Mouse (Mus musculus) small intestine, adult 2 months (tissue): ENCODE results near the gene Mcur1. TPM values are rescaled to one million over a fixed set of nuclear protein-coding genes. Genes with fewer than 3 reads are reported as not detected.
A peak's percentile ranks its signal among the peaks of the same experiment; 100 is the strongest.

Experiments used
- H3K27ac ChIP-seq: fragments of 200-500 bp; 2 replicates; pipeline ENCODE4 v1.5.1; 2012; ENCODE audit warnings: low read depth, low read length, control low read depth, inconsistent platforms; ENCODE audit not compliant: insufficient read depth
- H3K27me3 ChIP-seq: fragments of 200-500 bp; 2 replicates; pipeline ENCODE4 v1.6.1; 2012; ENCODE audit warnings: mild to moderate bottlenecking, moderate library complexity, low read length, inconsistent platforms; ENCODE audit not compliant: control insufficient read depth, insufficient read depth
- H3K36me3 ChIP-seq: fragments of 200-500 bp; 2 replicates; pipeline ENCODE4 v1.6.1; 2012; ENCODE audit warnings: mild to moderate bottlenecking, low read length, control low read depth, inconsistent platforms; ENCODE audit not compliant: control insufficient read depth, insufficient read depth
- H3K4me1 ChIP-seq: fragments of 200-500 bp; 2 replicates; pipeline ENCODE4 v1.6.1; 2012; ENCODE audit warnings: low read length, inconsistent platforms, mixed read lengths; ENCODE audit not compliant: control insufficient read depth, insufficient read depth, insufficient read length
- H3K4me3 ChIP-seq: fragments of 200-500 bp; 2 replicates; pipeline ENCODE4 v1.5.1; 2012; ENCODE audit warnings: low read depth, mild to moderate bottlenecking, control low read depth, inconsistent platforms, low read length, moderate library complexity
- CTCF ChIP-seq: fragments of 200-500 bp; IDR thresholded peaks from 2 replicates; pipeline ENCODE4 v1.5.1; 2012; ENCODE audit warnings: low read depth, mild to moderate bottlenecking, control low read depth, inconsistent platforms, low read length, moderate library complexity, mixed read lengths; ENCODE audit not compliant: insufficient replicate concordance, insufficient read length; ENCODE audit errors: extremely low read depth
- POLR2A ChIP-seq: fragments of 200-500 bp; IDR thresholded peaks from 2 replicates; pipeline ENCODE4 v1.6.1; 2012; ENCODE audit warnings: low read depth, mild to moderate bottlenecking, control low read depth, inconsistent platforms, low read length, moderate library complexity
- WGBS: fragments of 180-500 bp; shearing (Covaris S2); methylation state at CpG from one replicate; pipeline ENCODE4 v1.1.7; 2018; 5-methylcytosine and 5-hydroxymethylcytosine counted together
- polyA plus RNA-seq: library from polyadenylated mRNA; depleted of rRNA; stranded (reverse); fragments of >200 nt; gene quantifications from 2 replicates; pipeline ENCODE4 v1.2.3, GENCODE M21; 2012

Mcur1 gene
- polyA plus RNA-seq, 1 experiment, result 42.0 TPM

- TF ChIP-seq POLR2A, result no peak
- no peak for TF ChIP-seq CTCF
- H3K4me3 ChIP-seq, result no peak overlapping the region
- no peaks in the 10 kb centered on the region; the same call in 1 of the 2 replicates for H3K4me1 ChIP-seq
- no peaks in the 10 kb centered on the region for H3K36me3 ChIP-seq
- 89% methylated on average over 8 of the region's 8 CpGs for WGBS
- H3K27ac ChIP-seq, result no peak overlapping the region
- H3K27me3 ChIP-seq, result no peaks in the 10 kb centered on the region
Measured at GRCm38 (mm10) chr13:43566184-43566583, 6.2 kb upstream of the Mcur1 start.

DNA sequence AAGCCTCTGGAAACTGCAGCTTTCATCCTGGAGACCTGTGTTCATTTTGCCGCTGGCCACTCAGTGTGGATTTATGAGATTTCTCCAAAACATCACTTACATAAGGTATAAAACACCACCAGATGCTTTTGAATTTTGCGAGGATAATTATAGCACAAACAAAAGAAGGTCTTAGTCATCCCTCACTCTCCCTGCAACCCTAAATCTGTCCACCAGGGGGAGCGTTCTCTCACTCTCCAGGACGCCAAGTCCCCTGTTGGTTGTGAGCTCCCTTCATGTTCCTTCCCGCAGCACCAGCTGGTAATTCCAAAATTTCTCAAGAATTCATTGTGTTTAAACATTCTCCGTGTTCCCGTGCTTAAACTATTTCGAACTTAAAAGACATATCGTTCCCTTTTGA lies 5.4 kb upstream of the Mcur1 start:
- TF ChIP-seq CTCF (peak; percentile 86; the same call in 1 of the 2 replicates), POLR2A (no peak)
- Histone ChIP-seq H3K36me3 (no peaks in the 10 kb centered on the region), H3K27me3 (no peaks in the 10 kb centered on the region), H3K27ac (no peak overlapping the region), H3K4me3 (no peak overlapping the region), H3K4me1 (no peaks in the 10 kb centered on the region; the same call in 1 of the 2 replicates)
- 9% methylated on average over 9 of the region's 9 CpGs for WGBS

DNA sequence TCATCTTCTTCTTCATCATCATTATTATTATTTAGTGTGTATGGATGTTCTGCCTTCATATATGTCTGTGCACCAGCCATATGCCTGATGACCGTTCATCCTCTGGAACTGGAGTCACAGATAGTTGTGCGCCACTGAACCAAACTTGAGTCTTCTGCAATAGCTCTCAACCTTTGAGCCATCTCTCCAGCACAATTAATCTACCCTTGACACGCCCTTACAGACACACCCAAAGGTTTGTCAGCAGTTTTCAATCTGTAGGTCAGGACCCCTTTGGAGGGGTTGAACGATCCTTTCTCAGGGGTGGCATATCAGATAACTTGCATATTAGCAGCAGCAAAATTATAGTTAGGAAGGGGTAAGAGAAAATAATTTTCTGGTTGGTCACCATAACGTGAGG lies 4.7 kb upstream of the Mcur1 start:
- Histone ChIP-seq H3K36me3 (no peaks in the 10 kb centered on the region), H3K4me3 (no peak overlapping the region), H3K27ac (no peak overlapping the region), H3K4me1 (no peaks in the 10 kb centered on the region; the same call in 1 of the 2 replicates), H3K27me3 (no peaks in the 10 kb centered on the region)
- TF ChIP-seq POLR2A, result no peak
- TF ChIP-seq CTCF, result no peak
- 53% methylated on average over 5 of the region's 5 CpGs for WGBS

DNA sequence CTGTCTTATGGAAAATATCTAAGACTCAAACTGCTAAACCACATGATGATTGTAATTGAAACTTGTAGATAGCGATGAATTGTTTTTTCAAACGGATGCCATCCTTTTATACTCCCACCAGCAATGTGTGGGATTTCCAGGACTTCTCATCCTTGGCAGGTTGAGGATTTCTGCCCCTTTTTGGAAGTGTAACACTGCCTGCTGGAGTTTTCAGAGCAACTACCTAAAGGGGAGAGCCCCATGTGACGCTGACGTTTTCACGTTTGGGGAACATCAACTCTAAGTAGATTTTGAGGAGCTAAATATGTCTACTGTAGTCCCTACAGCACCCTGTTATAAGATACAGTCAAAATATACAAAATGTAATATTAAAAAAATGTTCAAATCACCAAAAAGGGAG lies 2.7 kb upstream of the Mcur1 start:
- TF ChIP-seq CTCF (no peak), POLR2A (no peak)
- 92% methylated on average over 5 of the region's 5 CpGs for WGBS
- Histone ChIP-seq H3K4me3 (no peak overlapping the region), H3K27ac (no peak overlapping the region), H3K27me3 (no peaks in the 10 kb centered on the region), H3K36me3 (no peaks in the 10 kb centered on the region), H3K4me1 (peaks cover 7% of the 10 kb centered on the region; the same call in 1 of the 2 replicates)

DNA sequence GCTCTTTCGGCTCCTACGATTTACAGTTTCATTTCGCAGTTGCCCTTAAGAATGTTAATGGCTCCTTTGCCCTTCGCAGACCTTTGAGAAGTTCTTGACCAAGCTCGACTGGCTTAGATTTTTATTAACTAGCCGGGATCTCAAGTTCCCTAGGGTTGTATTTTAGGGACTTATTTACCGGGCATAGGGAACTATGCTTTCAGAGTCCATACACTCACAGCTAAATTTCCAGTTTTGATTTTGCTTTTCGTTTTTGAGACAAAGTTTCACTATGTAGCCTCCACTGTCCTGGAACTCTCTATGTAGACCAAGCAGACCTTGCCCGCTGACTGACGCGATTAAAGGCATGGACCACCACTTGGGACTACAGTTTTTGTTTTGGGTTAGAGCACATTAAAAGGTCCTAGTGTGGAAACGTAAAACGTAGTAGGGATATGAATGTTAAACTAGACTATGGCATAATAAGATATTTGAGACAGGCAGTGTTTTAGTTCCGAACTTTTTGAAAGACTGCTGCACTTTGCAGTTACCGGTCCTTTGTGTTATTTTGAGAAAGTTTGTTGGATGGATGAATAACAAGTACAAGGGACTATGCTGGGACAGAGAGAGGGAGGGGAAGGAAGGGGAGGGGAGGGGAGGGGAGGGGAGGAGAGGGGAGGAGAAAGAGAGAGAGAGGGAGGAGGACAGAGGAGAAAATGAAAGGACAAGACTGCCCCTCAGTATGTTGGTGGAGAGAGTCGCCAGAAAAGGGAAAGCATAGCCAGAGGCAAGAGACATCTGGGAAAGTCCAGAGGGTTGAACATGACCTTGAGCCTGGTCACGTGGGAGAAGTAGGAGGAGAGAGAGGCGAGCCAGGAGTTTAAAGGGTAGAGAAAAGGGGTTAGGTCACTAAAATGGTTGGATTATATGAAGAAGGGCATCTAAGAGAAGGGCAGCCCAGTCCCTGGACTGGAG lies 744 bp upstream of the Mcur1 start:
- peak overlapping the region; percentile 94 for H3K27ac ChIP-seq
- 3% methylated on average over 18 of the region's 18 CpGs for WGBS
- H3K36me3 ChIP-seq, result no peaks in the 10 kb centered on the region
- H3K4me3 ChIP-seq, result peak overlapping the region; percentile 87
- no peak; the same call in 1 of the 2 replicates for TF ChIP-seq POLR2A
- no peak for TF ChIP-seq CTCF
- H3K4me1 ChIP-seq, result peaks cover 8% of the 10 kb centered on the region; the same call in 1 of the 2 replicates
- no peaks in the 10 kb centered on the region for H3K27me3 ChIP-seq

DNA sequence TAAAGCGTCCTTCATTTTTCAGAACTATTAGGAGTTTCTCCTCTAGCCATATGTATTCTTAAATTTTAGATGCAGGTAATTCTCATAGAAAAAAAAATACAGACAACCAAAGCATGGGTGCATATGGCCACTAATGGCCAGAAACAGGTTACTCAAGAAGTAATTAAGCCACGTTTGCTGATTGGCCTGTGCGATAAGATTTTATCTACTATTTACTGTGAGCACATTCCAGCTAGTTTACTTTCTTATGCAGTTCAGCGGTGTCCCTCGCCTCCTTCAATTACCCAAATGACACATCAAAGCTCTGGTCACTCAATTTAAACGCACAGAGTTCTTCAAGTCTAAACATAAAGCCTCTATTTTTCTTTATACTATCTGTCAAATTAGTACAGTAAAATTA lies 1.0 kb downstream of the Mcur1 start:
- no peak for TF ChIP-seq CTCF
- TF ChIP-seq POLR2A, result no peak
- Histone ChIP-seq H3K36me3 (peaks cover 16% of the 10 kb centered on the region), H3K4me3 (no peak overlapping the region), H3K4me1 (peaks cover 10% of the 10 kb centered on the region; the same call in 1 of the 2 replicates), H3K27ac (no peak overlapping the region), H3K27me3 (no peaks in the 10 kb centered on the region)
- 11% methylated on average over 6 of the region's 6 CpGs for whole genome bisulfite sequencing

- H3K36me3 ChIP-seq, result peaks cover 18% of the 10 kb centered on the region
- WGBS, result 55% methylated on average over 6 of the region's 6 CpGs
- peak overlapping the region; percentile 26 for H3K4me3 ChIP-seq
- no peaks in the 10 kb centered on the region for H3K27me3 ChIP-seq
- TF ChIP-seq POLR2A, result no peak
- no peak for TF ChIP-seq CTCF
- H3K27ac ChIP-seq, result no peak overlapping the region
- peaks cover 10% of the 10 kb centered on the region; the same call in 1 of the 2 replicates for H3K4me1 ChIP-seq
Measured at GRCm38 (mm10) chr13:43558357-43558756, 1.6 kb downstream of the Mcur1 start.
